Mouse (Mus musculus) megakaryocyte, adult 5-6 weeks (primary cell): ENCODE measurements around the gene Guk1. TPM values are rescaled to one million over a fixed set of nuclear protein-coding genes. Genes with fewer than 3 reads are reported as not detected.
A peak's percentile ranks its signal among the peaks of the same experiment; 100 is the strongest.

ENCODE experiments used
- ATAC-seq: 2 replicates; pipeline ENCODE4 v1.8.0; 2016; ENCODE audit warnings: mild to moderate bottlenecking, inconsistent platforms; ENCODE audit not compliant: poor library complexity, severe bottlenecking
- total RNA-seq, 2 experiments: library from RNA; stranded (forward) in 1 of 2; stranded (reverse) in 1 of 2; fragments of 153-499, 151-499 nt in 1 of 2; fragments of 221-1000, 200-1000 nt in 1 of 2; gene quantifications; 2 replicates each; pipeline versions ENCODE4 v1.2.3 to v1.2.4; 2015 to 2017

Guk1 gene
- total RNA-seq, 2 experiments from 2014 or later = 13.8 to 25.1 TPM

DNA sequence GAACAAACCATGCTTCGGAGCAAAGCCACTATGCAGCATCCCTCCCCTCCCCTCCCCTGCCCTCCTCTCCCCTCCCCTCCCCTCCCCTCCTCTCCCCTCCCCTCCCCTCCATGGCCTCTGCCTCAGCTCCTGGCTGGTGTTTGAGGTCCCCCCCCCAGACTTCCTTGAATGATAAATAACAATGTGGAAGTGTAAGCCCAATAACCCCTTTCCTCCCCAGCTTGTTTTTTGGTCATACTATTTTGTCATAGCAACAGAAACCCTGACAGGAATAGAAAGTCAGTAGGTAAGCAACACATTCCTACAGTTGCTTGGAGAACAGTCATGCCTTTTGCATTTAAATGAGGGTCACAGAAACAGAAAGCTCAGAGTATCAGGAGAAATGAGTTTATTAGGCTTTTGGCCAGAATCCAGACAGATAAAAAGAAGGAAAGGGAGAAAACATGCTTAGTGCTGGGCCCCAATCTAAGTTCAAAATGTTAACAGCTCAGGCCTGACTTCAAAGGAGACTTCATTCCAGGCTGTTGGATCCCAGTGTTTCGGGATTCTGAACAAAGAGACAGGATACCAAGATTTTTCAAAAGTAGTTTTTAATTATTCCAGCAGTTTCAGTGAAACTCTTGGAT, 26.3 kb downstream of the Guk1 start:
- no peak for ATAC-seq

DNA sequence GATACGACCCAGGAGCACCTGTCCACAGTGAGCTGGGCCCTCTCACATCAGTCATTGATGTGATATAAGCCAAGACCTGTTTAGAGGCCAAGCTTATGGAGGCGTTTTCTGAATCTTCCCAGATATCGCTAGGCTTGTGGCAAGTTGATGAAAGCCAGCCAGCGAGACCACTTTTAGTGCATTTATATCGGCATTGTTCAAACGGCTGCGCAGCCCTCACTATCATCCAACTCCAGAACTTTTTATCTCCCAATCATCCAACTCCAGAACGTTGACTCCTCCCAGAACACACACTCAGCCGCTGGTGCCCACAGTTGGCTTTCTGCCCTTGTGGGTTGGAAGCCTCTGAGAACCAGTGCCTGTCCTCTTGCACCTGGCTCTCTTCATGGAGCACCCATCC, 27.6 kb downstream of the Guk1 start:
- no peak for ATAC-seq

DNA sequence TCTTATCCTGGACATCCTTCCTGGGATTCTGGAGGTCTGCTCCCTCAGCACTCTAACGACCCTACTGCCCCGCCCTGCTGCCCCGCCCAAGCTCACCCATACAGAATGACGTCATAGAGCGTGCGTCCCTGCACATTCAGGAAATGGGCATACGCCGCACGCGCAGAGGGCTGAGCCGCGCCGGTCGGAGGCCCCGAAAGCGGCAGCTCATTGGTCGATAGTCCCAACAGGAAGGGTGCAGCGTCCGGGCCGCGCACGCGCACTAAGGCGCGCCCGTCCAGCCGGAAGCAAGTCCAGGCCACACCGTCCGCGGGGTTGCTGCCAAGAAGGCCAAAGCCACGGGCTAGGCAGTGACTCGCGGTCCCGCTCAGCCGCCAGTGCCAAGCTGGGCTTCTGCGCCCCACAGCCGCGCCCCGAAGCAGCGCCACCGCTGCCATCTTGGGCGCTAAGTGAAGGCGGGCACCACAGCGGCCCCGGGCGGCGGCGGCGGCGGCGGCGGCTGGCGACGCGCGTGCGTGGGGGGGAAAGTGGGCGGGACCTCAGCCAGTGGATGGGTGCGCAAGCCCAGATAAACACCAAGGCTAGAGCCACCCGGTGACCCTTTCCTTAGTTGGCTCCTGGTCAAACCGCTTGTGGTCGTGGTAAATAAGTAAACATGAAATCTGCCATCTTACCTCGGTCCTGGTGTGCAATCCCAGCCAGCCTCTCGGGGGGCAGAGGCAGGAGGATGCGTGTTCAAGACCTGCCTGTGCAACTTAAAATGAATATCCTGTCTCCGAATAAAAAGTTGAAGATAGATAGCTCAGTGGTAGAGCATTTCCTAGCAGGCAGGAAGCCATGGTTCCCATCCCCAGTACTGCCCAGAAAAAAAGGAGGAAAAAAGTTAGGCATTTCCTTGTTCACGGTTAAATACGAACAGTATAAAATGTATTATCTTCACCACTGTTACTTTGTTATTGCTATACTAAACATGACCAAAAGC, 28.5 kb downstream of the Guk1 start, which contains the start of gene Iba57:
TSS of gene Iba57 (minus strand) at position 485 of the 982 bp plus-strand sequence.
- ATAC-seq = peak; percentile 96

DNA sequence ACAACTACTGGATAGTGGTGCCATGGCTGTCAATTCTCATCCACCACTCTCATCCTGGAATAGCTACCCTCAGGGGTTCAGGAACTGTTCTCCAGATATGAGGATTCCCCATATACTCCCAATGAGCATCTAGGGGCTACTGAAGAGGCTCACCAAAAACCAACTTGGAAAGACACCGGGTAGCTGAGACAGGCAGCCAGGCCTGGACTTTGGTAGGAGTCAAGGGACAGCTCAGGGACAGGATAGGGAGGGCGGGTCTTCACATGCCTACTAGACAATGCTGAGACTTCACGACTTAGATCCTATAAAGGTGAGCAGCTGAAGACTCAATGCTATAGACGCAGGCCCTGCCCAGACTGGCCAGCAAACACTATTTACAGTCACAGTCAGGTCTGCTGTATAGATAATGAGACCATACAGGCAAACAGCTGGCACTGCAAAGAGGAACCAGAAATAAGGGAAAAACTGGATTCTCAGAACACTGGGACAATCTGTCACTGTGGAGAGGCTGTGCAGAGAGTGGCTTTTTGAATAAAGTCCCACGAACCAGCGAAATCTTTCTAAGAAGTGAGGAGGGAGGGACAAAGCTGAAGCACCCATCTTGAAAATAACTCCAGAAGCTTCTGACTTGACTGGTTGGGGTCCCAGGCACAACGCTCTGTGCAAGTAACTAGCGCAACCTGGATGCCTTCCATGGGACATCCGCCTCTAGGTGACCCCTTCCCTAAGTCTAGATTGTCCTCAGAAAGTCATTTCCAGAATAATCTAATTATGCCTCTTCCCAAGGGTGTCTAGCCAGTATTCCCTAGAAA, 29.4 kb downstream of the Guk1 start:
- no peak for ATAC-seq

DNA sequence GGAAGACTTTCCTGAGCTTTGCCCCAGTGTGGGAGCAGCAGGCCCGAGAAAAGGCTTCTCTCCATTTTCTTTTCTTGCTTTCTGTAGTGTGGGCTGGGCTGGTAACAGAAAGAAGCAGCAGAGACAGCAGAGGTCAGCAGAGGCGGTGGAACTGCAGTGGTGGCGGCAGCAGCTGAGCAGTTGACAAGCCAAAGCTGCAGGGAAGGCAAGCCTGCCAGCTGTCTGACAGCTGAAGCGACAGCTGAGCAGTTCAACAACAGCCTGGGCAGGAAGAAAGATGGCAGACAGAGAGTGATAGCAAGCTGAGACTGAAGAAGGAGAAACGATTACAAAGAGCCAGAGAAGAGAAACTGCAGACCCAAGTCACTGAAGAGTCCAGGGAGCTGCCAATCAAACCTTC, 30.6 kb downstream of the Guk1 start:
- ATAC-seq = no peak

DNA sequence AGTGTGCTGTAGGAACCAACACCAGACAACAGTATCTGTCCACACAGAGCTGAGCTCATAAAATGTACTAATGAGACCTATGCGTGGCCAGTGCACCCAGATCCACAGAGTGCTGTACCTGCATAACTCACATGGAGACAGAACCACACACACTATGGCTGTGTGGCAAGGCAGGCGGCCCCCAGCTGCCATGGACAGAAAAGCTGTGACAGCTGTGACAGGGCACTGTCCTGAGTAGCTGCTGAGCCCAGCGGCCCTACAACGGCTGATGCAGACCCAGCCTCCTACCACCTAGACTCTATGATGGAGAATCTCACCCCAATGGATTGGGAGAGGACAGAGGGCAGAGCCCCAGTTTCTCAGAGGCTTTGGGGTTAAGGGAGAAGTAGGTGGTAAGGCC, 32.5 kb downstream of the Guk1 start:
- ATAC-seq = no peak

DNA sequence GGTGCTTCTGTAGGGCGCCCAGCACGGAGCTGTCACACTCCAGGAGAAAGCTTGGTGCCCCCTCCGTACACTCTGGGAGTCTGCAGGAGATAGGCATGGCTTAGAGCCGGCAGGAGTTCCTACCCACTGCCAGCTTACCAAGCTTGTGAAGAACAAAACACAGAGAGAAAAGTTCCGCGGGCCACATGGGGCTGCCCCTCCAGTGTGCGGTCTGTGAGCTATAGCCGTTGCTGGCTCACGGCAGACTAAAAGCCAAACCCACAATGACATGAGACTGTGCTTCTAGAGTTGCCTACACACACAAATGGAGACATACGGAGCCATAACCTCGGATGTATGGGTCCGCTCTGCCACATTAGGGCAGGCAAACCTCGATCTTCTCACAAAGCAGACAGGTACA, 32.9 kb downstream of the Guk1 start:
- ATAC-seq = no peak

DNA sequence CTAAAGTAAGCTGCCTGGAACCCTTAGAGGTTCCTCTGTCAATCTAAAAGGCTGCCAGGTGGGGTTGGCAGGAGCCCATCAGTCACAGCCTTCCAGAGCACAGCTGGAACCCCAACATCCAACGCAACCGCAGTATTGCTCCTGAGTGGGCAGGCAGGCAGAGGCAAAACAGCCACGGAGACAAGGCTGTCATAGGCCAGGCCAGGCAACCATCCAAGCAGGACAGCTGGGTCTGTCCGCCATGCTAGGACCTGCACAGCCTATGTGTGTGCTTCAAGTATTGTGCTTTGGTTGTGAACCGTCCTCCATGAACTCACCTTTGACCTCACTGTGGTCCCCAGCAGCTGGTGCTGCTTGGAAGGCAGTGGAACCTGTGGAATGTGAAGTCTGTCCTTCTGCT, 36.1 kb downstream of the Guk1 start:
- no peak for ATAC-seq

DNA sequence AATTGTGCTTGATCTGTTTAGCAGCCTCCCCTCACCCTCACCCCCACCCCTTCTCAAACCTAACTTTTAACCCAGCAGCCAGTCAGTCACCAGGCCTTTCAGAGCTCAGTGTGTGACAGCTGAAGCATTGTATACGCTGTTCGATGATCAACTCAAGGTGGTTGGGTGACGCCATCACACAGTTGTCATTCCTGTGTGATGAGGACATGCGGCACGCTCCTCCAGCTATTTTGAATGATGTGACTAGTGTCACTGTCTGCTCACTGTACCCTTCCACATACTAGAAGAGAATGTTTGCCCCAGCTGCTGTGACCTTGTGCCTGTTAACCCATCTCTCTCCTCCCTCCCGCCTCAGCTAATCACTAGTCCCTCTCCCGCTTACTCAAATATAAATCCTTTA, 37.8 kb downstream of the Guk1 start:
- ATAC-seq = no peak

DNA sequence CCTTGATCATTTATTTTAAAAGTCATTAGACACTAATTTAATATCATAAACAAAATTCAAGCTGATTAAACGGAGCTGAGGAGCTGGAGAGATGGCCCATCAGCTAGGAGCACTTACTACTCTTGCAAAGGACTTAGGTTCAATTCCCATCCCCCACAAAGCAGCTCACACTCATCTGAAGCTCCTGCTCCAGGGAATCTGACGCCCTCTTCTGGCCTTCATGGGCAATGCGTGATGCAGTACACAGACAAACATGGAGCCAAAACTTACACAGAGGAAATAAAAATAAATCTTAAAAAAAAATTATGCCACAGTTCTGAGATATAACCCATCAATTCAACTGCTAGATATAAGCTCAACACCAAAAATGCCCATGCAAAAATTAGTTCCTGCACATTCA, 40.3 kb downstream of the Guk1 start:
- ATAC-seq = no peak

DNA sequence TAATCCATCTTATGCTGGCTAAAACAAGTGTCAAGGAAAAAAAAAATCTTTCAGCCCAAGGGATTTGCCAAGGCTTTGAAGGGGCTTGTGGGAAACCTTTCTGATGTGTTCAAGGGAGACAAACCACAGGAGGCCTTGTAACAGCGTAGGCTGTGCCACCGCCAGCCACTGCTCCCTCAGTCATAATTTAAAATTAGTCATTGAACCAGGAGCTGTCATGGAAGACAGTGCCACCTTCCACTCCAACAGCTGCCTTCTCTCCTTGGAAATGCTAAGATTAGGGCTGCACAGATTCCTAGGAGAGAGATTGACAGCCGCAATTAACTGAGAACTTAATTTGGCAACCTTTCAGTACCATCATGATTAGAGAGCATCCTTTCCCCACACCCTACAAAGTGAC, 42.7 kb downstream of the Guk1 start:
- no peak for ATAC-seq

DNA sequence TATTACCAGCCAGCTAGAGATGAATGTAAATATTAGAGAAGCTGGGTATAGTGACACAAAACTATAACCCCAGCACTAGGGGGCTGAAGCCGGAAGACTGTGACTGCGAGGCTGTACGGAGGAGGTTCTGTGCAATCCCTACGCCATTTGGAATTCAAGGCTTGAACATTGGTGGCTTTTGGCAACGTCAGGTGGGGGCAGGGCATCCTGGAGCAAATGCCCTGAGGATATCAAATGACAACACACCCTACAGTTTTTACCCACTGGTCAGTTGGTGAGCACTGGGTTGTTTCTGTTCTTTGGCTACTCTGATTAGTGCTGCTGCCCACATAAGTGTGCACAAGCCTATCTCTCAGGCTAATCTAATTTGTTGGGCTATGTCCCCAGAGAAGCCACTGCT, 49.0 kb downstream of the Guk1 start:
- no peak for ATAC-seq

DNA sequence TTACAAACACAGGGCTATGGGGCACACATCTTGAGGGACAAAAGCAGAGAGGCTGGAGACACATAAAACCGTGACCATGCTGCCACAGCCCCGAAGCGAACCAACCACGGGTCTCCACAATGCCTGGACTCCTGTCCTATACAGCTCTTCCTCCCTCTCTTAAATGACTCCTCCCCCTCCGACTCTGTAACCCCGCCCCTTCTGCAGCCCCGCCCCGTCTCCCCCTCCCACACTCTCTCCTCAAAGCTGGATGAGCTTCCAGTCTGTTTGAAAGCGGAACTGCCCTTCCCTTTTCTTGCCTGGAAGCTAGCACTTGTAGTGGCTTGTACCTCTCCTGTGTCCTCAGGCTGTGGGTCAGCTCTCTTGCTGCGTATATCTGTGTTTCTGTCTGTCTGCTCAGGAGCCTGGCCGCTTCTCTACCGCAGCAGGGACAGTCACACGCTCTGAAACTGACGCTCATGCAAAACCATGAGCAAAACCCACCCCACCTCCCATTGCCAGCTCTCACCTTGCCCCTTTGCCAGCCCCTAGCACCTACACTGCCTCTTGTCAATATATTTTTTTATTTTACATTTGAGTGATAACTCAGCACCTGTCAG, 50.1 kb downstream of the Guk1 start:
- peak; percentile 40 for ATAC-seq

DNA sequence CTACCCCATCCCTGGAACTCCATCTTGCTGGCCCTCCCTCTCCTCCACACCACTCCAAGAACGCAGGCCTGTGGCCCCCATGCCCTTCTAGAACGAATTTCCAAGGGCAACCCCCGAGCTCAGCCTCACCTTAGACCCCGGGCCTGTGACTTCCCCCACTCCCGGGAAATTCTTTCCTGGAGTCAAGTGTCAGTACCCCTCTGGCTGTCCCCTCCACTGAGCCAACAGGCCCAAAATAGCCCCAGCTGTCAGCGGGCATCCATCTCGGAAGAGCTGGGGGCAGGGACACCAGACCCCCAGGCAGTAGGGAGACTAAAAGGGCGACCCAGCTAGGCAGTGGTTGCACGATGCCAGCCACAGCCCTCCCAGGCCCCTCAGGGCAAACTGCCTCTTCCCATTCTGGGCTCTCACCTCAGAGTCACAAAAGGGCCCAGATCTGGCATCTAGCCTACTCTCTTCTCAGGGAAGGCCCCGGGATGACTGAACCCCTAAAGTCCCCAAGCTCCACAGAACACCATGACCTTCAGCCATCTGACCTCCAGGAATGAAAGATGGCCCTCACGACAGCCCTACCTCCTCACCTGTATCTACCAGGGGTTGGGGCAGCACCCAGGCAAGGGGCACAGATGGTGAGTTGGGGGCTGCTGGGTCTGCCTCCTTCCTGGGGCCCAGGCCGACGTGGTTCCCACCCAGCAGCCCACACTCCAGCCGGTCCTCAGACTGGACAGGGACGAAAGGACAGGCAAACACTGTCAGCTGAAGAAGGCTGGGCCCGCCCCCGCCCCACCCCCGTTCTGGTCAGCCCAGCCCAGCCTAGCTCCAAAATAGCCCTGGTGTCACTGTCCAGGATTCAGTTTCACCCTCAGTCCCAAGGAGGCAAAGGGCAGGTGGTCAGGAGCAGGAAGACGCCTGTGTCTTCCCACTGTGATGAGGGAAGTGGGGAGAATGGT, 53.2 kb downstream of the Guk1 start:
- no peak for ATAC-seq

DNA sequence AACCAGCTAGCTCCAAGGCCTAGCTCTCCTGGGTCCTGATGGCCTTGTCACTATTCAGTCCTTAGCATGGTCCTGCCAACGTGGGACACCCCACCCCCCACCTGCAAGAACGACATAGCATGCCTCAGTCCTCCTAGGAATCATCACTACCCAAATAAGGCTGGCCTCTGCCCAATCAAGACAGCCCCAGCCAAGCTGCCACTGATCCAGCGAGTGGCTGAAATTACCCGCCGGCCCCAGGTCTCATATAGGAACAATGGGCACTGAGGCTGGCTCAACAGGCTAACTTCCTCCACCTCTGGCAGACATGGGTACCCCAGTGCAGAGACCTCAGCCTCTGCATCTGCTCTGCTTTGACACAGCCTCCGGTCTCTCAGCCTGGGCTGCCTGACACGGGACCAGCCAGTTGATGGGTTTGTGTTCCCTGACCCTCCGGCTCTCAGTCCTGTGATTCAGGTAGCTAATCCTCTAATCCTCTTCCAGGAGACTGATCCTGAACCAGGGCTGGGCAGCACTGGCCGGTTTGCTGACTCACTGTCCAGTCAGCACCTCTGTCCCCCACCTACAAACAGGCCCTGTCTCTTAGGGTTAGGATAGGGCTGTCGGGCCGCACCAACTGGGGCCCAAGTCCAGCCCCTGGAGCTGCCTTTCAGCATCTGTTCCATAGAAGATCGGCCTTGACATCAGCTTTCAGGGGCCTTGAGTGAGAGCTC, 54.9 kb downstream of the Guk1 start:
- ATAC-seq = no peak

DNA sequence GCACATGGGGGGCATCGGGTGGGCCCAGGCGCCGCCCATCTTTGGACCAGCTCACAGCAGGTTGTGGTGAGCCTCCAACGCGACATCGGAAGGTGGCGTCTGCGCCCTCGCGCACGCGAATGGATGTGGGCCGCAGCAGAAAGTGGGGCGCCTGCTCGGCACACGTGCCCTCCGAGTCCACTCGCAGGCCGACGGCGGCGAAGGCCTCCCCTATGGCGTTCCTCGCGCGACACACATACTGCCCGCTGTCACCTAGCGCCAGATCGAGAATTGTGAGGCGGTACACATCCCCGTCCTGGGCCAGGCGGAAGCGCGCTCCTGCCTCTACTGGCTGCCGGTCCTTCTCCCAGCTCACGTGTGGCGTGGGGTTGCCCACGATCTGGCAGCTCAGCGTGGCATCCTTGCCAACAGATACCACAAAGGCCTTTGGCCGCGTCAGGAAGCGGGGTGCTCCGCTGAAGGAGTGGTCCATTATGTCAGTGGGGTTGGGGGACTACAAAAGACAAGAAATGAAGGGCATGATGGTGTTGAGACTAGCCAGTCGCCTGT, 56.0 kb downstream of the Guk1 start, which contains the start of gene Obscn:
TSS of gene Obscn (minus strand) at position 499 of the 549 bp plus-strand sequence.
- no peak for ATAC-seq

DNA sequence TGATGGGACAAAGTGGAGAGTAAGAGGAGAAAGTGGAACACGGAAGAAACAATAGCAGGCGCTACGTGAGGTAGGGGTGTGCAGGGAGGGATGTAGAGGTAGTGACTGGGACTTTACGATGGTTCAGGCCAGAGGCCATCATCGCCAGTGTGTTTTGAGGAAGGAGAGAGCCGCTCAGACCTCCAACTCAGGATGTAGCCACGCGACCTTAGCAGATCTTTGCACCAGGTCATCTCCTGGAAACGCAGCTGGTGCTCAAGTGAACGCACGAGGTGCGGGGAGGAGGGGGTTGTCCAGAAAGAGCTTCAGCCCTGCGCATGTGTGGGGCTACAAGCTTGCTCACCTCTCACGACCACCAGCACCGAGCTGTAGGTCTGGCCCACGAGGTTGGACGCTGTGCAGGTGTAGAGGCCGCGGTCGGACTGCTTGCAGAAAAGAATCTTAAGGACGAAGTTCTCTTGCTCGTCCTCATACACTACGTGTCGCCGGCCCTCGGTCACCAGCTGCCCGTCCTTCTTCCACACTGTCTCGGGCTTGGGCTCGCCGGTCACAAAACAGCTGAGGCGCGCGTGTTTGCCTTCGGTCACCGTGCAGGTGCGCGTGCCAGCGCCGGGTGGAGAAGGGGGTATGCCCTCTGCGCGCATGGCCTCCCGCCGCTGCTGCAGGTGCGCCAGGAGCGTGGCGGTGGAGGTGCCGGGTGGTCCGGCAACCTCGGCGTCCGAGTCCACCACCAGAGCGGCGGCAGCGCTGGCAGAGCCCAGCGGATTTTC, 56.8 kb downstream of the Guk1 start:
- no peak for ATAC-seq

DNA sequence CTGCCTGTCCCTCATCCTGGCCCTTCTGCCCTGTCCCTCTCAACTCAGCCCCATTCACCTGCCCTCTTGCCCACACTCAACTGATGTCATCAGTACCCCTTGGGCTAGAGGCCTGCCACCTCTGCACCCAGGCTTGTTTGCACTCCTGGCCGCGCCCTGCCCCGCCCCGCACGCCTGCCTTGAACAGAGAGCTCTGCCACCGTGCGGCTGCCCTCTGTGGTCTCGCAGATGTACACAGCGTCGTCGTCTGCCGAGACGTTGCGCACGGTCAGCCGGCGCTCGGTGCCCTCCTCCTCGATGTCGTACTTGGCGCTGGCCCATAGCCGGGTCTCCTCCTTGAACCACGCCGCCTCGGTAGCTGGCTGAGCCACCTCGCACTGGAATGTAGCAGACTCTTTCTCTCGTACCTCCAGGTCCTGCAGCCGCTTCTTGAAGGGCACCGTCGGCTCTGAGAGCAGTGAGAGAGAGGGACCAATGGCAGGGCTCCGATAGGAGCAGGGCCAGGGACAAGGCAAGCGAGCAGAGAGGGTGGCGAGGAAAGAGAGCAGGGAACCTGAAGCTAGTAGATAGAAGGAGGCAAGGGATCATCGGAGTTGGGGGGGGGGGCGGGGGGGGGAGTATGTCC, 57.5 kb downstream of the Guk1 start:
- ATAC-seq = no peak
